Mouse (Mus musculus): ENCODE results near the gene Kif27.

- TF ChIP-seq CTCF (IDR thresholded peaks at IDR 0.05; ENCODE audit: extremely low read depth, insufficient read length, insufficient replicate concordance, low read depth, low read length), result no peak
- TF ChIP-seq POLR2A (IDR thresholded peaks at IDR 0.05; ENCODE audit: low read depth, low read length), result no peak
Measured at GRCm38 (mm10) chr13:58280528-58280927, 78.4 kb downstream of the Kif27 start.
